Mouse (Mus musculus) forebrain, embryonic 11.5 days (tissue): Measurements from ENCODE around the gene Dnajc4. TPM values are rescaled to one million over a fixed set of nuclear protein-coding genes. Genes with fewer than 3 reads are reported as not detected.

Source experiments
- ATAC-seq: fragments of 200-750 bp; cut with Nextera tagmentation; replicated peaks from 2 replicates; pipeline ENCODE4 v1.8.0; 2017; ENCODE audit warnings: moderate TSS enrichment; ENCODE audit not compliant: low FRiP score
- DNase-seq: peaks from one replicate; pipeline ENCODE4 v3.0.0-alpha.2; 2017; ENCODE audit warnings: low spot score
- H3K27ac ChIP-seq: fragments of 300-500 bp; sonication (generic); 2 replicates; pipeline ENCODE4 v1.5.1; 2014; ENCODE audit warnings: low read depth, low read length
- H3K27me3 ChIP-seq: fragments of 300-500 bp; sonication (generic); 2 replicates; pipeline ENCODE4 v1.6.1; 2014; ENCODE audit warnings: mild to moderate bottlenecking, low read length, mixed read lengths; ENCODE audit not compliant: control insufficient read depth, insufficient read depth
- H3K36me3 ChIP-seq: fragments of 300-500 bp; sonication (generic); 2 replicates; pipeline ENCODE4 v1.6.1; 2014; ENCODE audit warnings: mild to moderate bottlenecking, low read length, moderate library complexity, mixed read lengths; ENCODE audit not compliant: control insufficient read depth, insufficient read depth
- H3K4me1 ChIP-seq: fragments of 300-500 bp; sonication (generic); replicated peaks from 2 replicates; pipeline ENCODE4 v1.6.1; 2014; ENCODE audit warnings: low read length, mixed read lengths; ENCODE audit not compliant: control insufficient read depth, insufficient read depth
- H3K4me2 ChIP-seq: fragments of 300-500 bp; sonication (generic); 2 replicates; pipeline ENCODE4 v1.6.1; 2014; ENCODE audit warnings: low read depth, mild to moderate bottlenecking, low read length, moderate library complexity, mixed read lengths; ENCODE audit not compliant: severe bottlenecking
- H3K4me3 ChIP-seq: fragments of 300-500 bp; sonication (generic); 2 replicates; pipeline ENCODE4 v1.5.1; 2014; ENCODE audit warnings: low read depth, low read length
- H3K9ac ChIP-seq: fragments of 300-500 bp; sonication (generic); 2 replicates; pipeline ENCODE4 v1.6.1; 2014; ENCODE audit warnings: low read length
- H3K9me3 ChIP-seq: fragments of 300-500 bp; sonication (generic); 2 replicates; pipeline ENCODE4 v1.6.1; 2016; ENCODE audit warnings: low read length, mixed read lengths; ENCODE audit not compliant: control insufficient read depth
- WGBS: fragments of 180-500 bp; shearing (Covaris S2); extraction: QIAGEN DNeasy Blood & Tissue Kit; methylation state at CpG from one replicate; pipeline ENCODE4 v1.1.7; 2014; 5-methylcytosine and 5-hydroxymethylcytosine counted together
- polyA plus RNA-seq: library from polyadenylated mRNA; unstranded; fragments of >200 nt; fragmentation: Nextera tagmentation; extraction: Ambion mirVana; gene quantifications from 2 replicates; pipeline ENCODE4 v1.2.1, GENCODE M21; 2014

Dnajc4 gene
- polyA plus RNA-seq, result 14.5 and 18.8 TPM in 2 replicates

DNA sequence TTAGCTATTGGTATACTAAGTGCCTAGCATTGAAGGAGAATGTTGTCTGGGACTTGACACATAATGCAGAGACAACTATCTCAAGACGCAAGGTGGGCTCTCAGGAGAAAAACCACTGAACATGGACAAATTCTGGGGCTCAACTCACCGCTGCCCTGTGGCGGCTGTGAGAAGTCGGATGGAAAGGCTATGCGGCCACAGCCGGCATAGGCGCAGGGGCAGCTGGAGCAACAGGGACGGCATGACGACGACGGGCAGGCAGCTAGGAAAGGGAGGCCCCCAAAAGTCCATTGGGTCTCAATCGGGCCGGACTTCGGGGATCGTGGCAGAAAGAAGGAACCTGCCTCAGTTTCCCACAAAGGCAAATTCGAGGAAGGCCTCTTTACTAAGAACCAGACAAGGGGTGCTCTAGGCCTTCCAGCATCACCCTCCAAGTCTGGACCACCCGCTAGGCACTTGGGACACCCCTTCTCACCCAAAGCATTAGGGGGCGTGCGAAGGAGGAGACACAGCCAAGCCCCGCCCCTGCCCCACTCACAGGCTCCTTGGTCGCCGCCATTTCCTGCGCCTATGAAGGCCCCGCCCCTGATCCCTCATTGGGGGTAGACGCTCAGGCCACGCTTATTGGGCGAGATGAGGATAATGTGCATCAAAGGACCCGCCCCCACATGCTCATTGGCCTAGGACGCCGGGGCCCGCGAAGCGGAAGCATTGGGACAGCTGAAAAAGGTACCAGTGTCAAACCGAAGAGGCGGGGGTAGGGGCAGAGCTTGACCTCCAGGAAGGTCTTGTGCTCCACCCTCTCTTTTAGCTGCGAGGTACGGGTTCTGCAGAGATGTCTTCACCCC lies at the start of gene Dnajc4:
Dnajc4 (minus strand) TSS at position 562 of the 848 bp plus-strand sequence.
- H3K36me3 ChIP-seq, result no peaks in the 10 kb centered on the region
- peak within 1 kb of the TSS; percentile 94 for H3K4me2 ChIP-seq
- peak; percentile 93 for ATAC-seq
- H3K4me1 ChIP-seq, result peaks cover 22% of the 10 kb centered on the region
- peak within 1 kb of the TSS; percentile 52 for H3K4me3 ChIP-seq
- H3K27ac ChIP-seq, result peak within 1 kb of the TSS; percentile 62
- H3K9ac ChIP-seq, result peak within 1 kb of the TSS; percentile 65
- H3K9me3 ChIP-seq, result no peaks in the 10 kb centered on the region
- peak; percentile 98 for DNase-seq
- no peaks in the 10 kb centered on the region for H3K27me3 ChIP-seq
- 3% methylated on average over 37 of the region's 37 CpGs for WGBS

DNA sequence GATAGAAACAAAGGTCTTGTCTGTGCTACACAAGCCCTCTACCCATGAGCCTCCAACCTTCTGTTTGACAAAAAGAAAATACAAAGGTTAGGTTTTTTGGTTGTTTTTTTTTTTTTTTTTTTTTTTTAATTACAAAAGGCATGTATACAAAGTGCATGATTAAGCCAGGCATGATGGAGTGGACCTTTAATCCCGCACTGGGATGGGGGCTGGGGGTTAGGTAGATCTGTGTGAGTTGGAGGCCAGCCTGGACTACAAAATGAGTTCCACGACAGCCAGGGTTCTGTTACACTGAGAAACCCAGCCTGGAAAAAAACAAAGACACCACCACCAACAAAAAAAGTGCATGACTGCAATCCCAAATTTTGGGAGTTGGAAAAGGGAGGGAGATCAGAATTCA lies 48.8 kb upstream of the Dnajc4 start:
- no peak for ATAC-seq
- Histone ChIP-seq H3K9me3 (no peaks in the 10 kb centered on the region), H3K4me1 (peaks cover 4% of the 10 kb centered on the region), H3K27ac (no peak overlapping the region), H3K36me3 (no peaks in the 10 kb centered on the region), H3K4me2 (no peak overlapping the region), H3K4me3 (no peak overlapping the region), H3K9ac (no peak overlapping the region; the same call in 1 of the 2 replicates), H3K27me3 (no peaks in the 10 kb centered on the region)
- 86% methylated on average over 2 of the region's 2 CpGs for WGBS
- DNase-seq, result no peak

DNA sequence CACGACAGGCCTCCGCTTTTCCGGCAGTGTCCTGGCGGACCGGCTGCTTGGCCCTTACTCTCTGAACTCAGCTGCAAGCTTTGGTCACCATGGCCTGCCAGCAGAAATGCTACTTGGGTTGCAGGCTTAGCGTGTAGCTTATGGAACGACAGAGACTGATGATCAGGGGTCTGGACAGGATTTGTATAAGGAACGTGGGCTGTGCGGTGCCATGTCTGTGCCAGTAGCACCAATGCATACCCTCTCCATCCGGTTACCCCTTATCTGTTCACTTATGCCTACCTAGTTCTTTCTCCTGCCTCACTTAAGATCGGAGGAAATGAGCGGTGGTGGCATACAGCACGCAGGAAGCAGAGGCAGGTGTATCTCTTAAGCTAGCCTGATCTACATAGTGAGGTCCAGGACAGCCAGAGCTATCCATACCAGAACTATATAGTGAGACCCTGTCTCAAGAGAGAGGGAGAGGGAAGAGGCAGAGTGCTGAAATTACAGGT lies 48.3 kb upstream of the Dnajc4 start:
- H3K9ac ChIP-seq, result peak overlapping the region; percentile 68
- H3K4me2 ChIP-seq, result peak overlapping the region; percentile 58
- H3K27ac ChIP-seq, result peak overlapping the region; percentile 78
- peak overlapping the region; percentile 36 for H3K4me3 ChIP-seq
- no peaks in the 10 kb centered on the region for H3K9me3 ChIP-seq
- 30% methylated on average over 13 of the region's 13 CpGs for WGBS
- no peak for DNase-seq
- ATAC-seq, result no peak
- H3K27me3 ChIP-seq, result no peaks in the 10 kb centered on the region
- no peaks in the 10 kb centered on the region; the same call in 1 of the 2 replicates for H3K36me3 ChIP-seq
- peaks cover 4% of the 10 kb centered on the region for H3K4me1 ChIP-seq

- DNase-seq (peak; percentile 97), ATAC-seq (peak; percentile 99)
- Histone ChIP-seq H3K27ac (peak within 1 kb of the TSS; percentile 82), H3K4me2 (peak within 1 kb of the TSS; percentile 87), H3K4me3 (peak within 1 kb of the TSS; percentile 89), H3K36me3 (peaks cover 5% of the 10 kb centered on the region), H3K27me3 (no peaks in the 10 kb centered on the region), H3K9me3 (no peaks in the 10 kb centered on the region), H3K9ac (peak within 1 kb of the TSS; percentile 96), H3K4me1 (peaks cover 4% of the 10 kb centered on the region)
- WGBS, result under 1% methylated on average over 49 of the region's 49 CpGs
Observed at GRCm38 (mm10) chr19:7039841-7040636, 47.7 kb upstream of the Dnajc4 start, which contains the start of gene Stip1. Gene Stip1, minus strand, starts transcription at chr19:7039967.

GRCm38 (mm10) chr19:7039088-7039720 lies 46.8 kb upstream of the Dnajc4 start:
- peak; percentile 17; the same call in 1 of the 2 replicates for ATAC-seq
- H3K9me3 ChIP-seq, result no peaks in the 10 kb centered on the region
- H3K9ac ChIP-seq, result peak overlapping the region; percentile 96
- peaks cover 4% of the 10 kb centered on the region for H3K4me1 ChIP-seq
- H3K36me3 ChIP-seq, result peaks cover 9% of the 10 kb centered on the region
- peak overlapping the region; percentile 87 for H3K4me2 ChIP-seq
- DNase-seq, result peak; percentile 84
- H3K27me3 ChIP-seq, result no peaks in the 10 kb centered on the region
- H3K27ac ChIP-seq, result peak overlapping the region; percentile 82
- H3K4me3 ChIP-seq, result peak overlapping the region; percentile 89
- 1% methylated on average over 35 of the region's 35 CpGs for WGBS

- DNase-seq (no peak), ATAC-seq (no peak)
- 91% methylated on average over 5 of the region's 5 CpGs for WGBS
- H3K27ac ChIP-seq, result no peak overlapping the region
- peaks cover 39% of the 10 kb centered on the region for H3K36me3 ChIP-seq
- no peaks in the 10 kb centered on the region for H3K9me3 ChIP-seq
- no peak overlapping the region for H3K4me2 ChIP-seq
- H3K9ac ChIP-seq, result no peak overlapping the region
- H3K4me1 ChIP-seq, result peaks cover 4% of the 10 kb centered on the region
- no peaks in the 10 kb centered on the region for H3K27me3 ChIP-seq
- no peak overlapping the region for H3K4me3 ChIP-seq
Observed at GRCm38 (mm10) chr19:7034006-7034405, 41.6 kb upstream of the Dnajc4 start.

DNA sequence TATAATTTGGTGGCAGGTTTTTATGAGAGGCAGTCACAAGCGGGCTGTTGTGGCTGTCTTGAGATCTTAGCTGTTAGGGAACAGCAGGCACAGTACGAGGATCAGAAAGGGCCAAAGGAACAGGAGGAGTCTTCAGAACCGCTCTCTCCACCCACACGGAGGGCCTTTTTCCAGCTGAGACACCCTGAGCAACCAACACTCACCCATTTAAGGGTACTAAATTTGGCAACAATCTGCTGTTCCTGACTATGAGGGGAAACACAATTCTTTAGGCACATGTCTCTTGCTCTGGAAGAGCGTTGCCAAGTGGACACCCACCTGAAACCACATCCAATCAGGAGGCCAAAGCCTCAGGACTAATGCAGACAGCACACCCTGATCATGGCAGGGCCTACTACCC lies 37.2 kb upstream of the Dnajc4 start:
- Histone ChIP-seq H3K4me1 (no peaks in the 10 kb centered on the region), H3K27ac (no peak overlapping the region), H3K9me3 (no peaks in the 10 kb centered on the region), H3K9ac (no peak overlapping the region), H3K4me2 (no peak overlapping the region), H3K36me3 (peaks cover 52% of the 10 kb centered on the region), H3K27me3 (no peaks in the 10 kb centered on the region), H3K4me3 (no peak overlapping the region)
- DNase-seq, result no peak
- WGBS, result 96% methylated on average over 5 of the region's 5 CpGs
- no peak for ATAC-seq

DNA sequence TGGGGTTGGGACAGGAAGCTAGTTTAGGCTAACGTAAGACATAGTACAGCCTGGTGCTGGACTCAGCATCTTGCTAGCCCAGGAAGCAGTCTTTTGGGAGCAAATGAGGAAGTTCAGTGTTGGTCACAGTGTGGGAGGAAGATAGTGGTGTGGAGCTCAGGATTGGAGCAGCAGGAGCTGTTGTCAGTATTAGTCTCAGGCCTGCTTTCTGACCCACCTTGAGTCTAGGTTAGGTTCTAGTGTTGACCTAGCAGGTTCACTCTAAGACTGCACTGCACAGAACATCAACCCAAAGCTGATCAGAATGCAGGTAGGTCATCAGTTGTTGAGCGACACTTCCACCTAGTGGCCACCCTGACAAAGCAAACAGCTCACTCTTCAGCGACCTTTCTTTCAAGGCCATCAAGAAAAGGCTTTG lies 27.9 kb upstream of the Dnajc4 start:
- 53% methylated on average over 3 of the region's 3 CpGs for WGBS
- Histone ChIP-seq H3K27ac (no peak overlapping the region), H3K4me2 (no peak overlapping the region), H3K27me3 (no peaks in the 10 kb centered on the region), H3K4me1 (no peaks in the 10 kb centered on the region), H3K36me3 (peaks cover 19% of the 10 kb centered on the region), H3K9me3 (no peaks in the 10 kb centered on the region), H3K9ac (no peak overlapping the region), H3K4me3 (no peak overlapping the region)
- ATAC-seq (peak; percentile 55; the same call in 1 of the 2 replicates), DNase-seq (no peak)
